Mouse (Mus musculus) ES-Bruce4 (cell line): ENCODE results near the gene Tdo2.

Source experiments
- CTCF ChIP-seq: IDR thresholded peaks from one replicate; pipeline ENCODE4 v1.8.1; 2011; ENCODE audit warnings: low read depth, low read length
- POLR2A ChIP-seq: IDR thresholded peaks from one replicate; pipeline ENCODE4 v1.8.1; 2011; ENCODE audit warnings: low read length; ENCODE audit not compliant: insufficient read depth

DNA sequence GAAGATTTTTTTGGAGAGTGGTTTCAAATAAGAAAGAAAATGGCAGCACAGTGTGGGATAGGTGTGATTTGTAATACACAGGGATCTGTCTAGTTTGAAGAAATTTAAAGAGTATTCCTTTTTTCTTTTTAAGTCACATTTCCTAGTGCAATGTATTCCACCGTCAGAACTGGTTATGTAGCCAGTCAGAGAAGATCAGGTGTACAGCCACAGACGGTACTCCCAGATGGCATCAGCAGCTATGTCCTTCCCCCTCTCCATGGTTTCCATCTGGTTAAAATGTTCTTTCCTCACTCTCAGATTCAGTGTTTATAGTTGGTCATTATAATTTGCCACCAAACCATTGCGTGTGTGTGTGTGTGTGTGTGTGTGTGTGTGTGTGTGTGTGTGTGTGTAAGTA is 32.9 kb downstream of the Tdo2 start:
- TF ChIP-seq POLR2A (no peak), CTCF (no peak)
